Mouse (Mus musculus): Measurements from ENCODE around the gene Gfod2. TPM values are rescaled to one million over a fixed set of nuclear protein-coding genes. Genes with fewer than 3 reads are reported as not detected.
A peak's percentile ranks its signal among the peaks of the same experiment; 100 is the strongest.

The Gfod2 gene
- polyA plus RNA-seq, 1 experiment from 2014 or later = 68.1 TPM

- no peaks in the 10 kb centered on the region for H3K27me3 ChIP-seq
- H3K36me3 ChIP-seq = peaks cover 40% of the 10 kb centered on the region
- 92% methylated on average over 17 of the region's 17 CpGs for WGBS
- peaks cover 40% of the 10 kb centered on the region for H3K4me1 ChIP-seq
- H3K4me3 ChIP-seq = no peak overlapping the region
- no peak overlapping the region for H3K27ac ChIP-seq
- no peak overlapping the region for H3K9ac ChIP-seq
- H3K9me3 ChIP-seq (replicated peaks) = no peaks in the 10 kb centered on the region
- ATAC-seq (ENCODE audit: low FRiP score) = no peak
- H3K4me2 ChIP-seq (replicated peaks) = no peak overlapping the region; the same call in 1 of the 2 replicates
Measured at GRCm38 (mm10) chr8:105697196-105697780, 61.2 kb downstream of the Gfod2 start.

- peak overlapping the region; percentile 77 for H3K9ac ChIP-seq
- peak overlapping the region; percentile 62 for H3K4me3 ChIP-seq
- peak overlapping the region; percentile 90 for H3K4me2 ChIP-seq (replicated peaks)
- H3K36me3 ChIP-seq = peaks cover 40% of the 10 kb centered on the region
- H3K4me1 ChIP-seq = peaks cover 31% of the 10 kb centered on the region
- no peak for ATAC-seq (ENCODE audit: low FRiP score)
- H3K27ac ChIP-seq = peak overlapping the region; percentile 83; the same call in 1 of the 2 replicates
- 79% methylated on average over 30 of the region's 30 CpGs for WGBS
- no peaks in the 10 kb centered on the region for H3K27me3 ChIP-seq
- H3K9me3 ChIP-seq (replicated peaks) = no peaks in the 10 kb centered on the region
Measured at GRCm38 (mm10) chr8:105695080-105695780, 63.2 kb downstream of the Gfod2 start.

- H3K4me3 ChIP-seq = peak overlapping the region; percentile 62
- H3K27me3 ChIP-seq = no peaks in the 10 kb centered on the region
- WGBS = 7% methylated on average over 38 of the region's 40 CpGs
- peaks cover 22% of the 10 kb centered on the region for H3K4me1 ChIP-seq
- H3K9me3 ChIP-seq (replicated peaks) = no peaks in the 10 kb centered on the region
- peak overlapping the region; percentile 90 for H3K4me2 ChIP-seq (replicated peaks)
- peak; percentile 64 for ATAC-seq (ENCODE audit: low FRiP score)
- H3K27ac ChIP-seq = peak overlapping the region; percentile 83
- H3K36me3 ChIP-seq = peaks cover 34% of the 10 kb centered on the region
- H3K9ac ChIP-seq = peak overlapping the region; percentile 77
Measured at GRCm38 (mm10) chr8:105694051-105694799, 64.2 kb downstream of the Gfod2 start.

DNA sequence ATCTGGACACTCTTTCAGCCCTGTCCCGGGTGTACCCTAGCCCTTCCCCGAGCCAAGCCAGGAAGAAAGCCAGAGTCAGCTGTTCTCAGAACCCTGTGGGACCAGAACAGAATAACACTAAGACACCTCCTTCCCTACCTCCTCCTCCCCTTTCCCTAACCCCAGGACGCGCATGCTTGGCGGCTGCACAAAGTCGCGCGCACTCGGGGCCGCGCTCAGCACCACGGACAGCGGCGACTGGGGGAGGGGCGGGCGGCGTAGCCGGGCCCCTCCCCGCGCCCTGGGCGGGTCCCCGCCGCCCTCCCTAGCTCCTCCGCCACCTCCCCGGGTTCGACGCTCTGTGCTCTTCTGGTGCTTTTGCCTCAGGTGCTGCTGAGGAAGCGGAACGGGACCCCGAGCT, 64.8 kb downstream of the Gfod2 start:
- Histone ChIP-seq H3K9me3 (replicated peaks) (no peaks in the 10 kb centered on the region), H3K9ac (peak overlapping the region; percentile 77), H3K36me3 (peaks cover 31% of the 10 kb centered on the region), H3K4me2 (replicated peaks) (peak overlapping the region; percentile 90), H3K4me1 (peaks cover 22% of the 10 kb centered on the region), H3K27ac (peak overlapping the region; percentile 83), H3K4me3 (peak overlapping the region; percentile 62), H3K27me3 (no peaks in the 10 kb centered on the region)
- peak; percentile 56 for ATAC-seq (ENCODE audit: low FRiP score)
- 2% methylated on average over 30 of the region's 30 CpGs for WGBS

DNA sequence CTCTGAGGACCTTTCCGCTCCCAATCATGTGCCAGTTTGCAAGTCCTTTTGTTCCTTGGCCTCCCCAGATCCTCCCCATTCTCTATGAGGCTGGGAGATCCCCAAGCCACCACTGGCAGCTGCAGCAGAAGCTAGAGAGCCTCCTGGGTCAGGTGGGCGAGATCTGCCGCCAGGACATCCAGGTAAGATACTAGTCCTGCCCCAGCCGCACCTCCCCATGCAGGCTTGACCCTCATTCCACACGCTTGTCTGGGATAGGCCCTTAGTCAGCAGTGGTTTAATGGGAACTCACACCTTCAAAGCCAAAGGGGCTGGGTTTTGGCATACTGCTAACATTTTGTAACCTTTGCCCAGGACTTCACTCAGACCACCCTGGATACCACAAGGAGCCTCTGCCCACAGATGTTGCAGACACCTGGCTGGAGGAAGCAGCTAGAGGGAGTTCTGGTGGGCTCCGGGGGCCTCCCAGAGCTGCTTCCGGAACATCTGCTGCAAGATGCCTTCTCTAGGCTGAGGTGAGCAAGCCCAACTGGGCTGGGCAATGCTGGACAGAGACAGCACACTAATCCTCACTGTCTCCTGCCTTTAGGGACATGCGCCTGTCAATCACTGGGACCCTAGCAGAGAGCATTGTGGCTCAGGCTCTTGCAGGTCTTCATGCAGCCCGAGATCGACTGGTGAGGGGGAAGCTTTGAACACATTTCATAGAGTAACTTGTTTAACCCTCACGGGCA, 65.8 kb downstream of the Gfod2 start:
- 93% methylated on average over 11 of the region's 11 CpGs for WGBS
- no peak overlapping the region for H3K4me3 ChIP-seq
- no peak overlapping the region for H3K27ac ChIP-seq
- H3K36me3 ChIP-seq = peaks cover 21% of the 10 kb centered on the region
- H3K4me2 ChIP-seq (replicated peaks) = no peak overlapping the region
- no peaks in the 10 kb centered on the region for H3K9me3 ChIP-seq (replicated peaks)
- no peak for ATAC-seq (ENCODE audit: low FRiP score)
- peaks cover 22% of the 10 kb centered on the region for H3K4me1 ChIP-seq
- H3K27me3 ChIP-seq = no peaks in the 10 kb centered on the region
- H3K9ac ChIP-seq = no peak overlapping the region

GRCm38 (mm10) chr8:105690978-105691377, 67.5 kb downstream of the Gfod2 start:
- Histone ChIP-seq H3K4me2 (replicated peaks) (no peak overlapping the region), H3K9me3 (replicated peaks) (no peaks in the 10 kb centered on the region), H3K9ac (no peak overlapping the region), H3K27ac (no peak overlapping the region), H3K4me1 (peaks cover 25% of the 10 kb centered on the region), H3K27me3 (no peaks in the 10 kb centered on the region), H3K36me3 (peaks cover 4% of the 10 kb centered on the region; the same call in 1 of the 2 replicates), H3K4me3 (no peak overlapping the region)
- ATAC-seq (ENCODE audit: low FRiP score) = no peak
- 83% methylated on average over 14 of the region's 14 CpGs for WGBS

DNA sequence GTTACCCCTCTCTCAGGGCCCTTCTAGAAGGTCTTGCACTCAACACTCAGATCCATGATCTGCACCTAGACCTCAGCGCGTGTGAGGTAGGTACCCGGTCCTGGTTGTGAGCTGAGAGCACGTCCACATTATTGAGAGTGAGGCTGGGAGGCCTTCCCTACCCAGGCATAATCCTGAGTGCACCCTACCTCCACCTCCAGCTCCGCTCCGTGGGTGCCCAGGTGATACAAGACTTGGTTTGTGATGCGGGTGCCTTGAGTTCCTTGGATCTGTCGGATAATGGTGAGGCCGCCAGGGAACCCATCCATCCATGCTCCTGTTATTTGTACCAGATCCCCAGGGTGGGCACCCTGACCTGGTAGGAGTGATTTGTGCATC, 68.5 kb downstream of the Gfod2 start:
- Histone ChIP-seq H3K9me3 (replicated peaks) (no peaks in the 10 kb centered on the region), H3K27me3 (no peaks in the 10 kb centered on the region), H3K36me3 (0 out of 2 replicates have a peak, but pooled peaks cover 4% of the 10 kb centered on the region), H3K4me1 (peaks cover 22% of the 10 kb centered on the region), H3K27ac (no peak overlapping the region), H3K4me2 (replicated peaks) (no peak overlapping the region), H3K4me3 (no peak overlapping the region), H3K9ac (no peak overlapping the region)
- no peak for ATAC-seq (ENCODE audit: low FRiP score)
- WGBS = 89% methylated on average over 9 of the region's 9 CpGs

DNA sequence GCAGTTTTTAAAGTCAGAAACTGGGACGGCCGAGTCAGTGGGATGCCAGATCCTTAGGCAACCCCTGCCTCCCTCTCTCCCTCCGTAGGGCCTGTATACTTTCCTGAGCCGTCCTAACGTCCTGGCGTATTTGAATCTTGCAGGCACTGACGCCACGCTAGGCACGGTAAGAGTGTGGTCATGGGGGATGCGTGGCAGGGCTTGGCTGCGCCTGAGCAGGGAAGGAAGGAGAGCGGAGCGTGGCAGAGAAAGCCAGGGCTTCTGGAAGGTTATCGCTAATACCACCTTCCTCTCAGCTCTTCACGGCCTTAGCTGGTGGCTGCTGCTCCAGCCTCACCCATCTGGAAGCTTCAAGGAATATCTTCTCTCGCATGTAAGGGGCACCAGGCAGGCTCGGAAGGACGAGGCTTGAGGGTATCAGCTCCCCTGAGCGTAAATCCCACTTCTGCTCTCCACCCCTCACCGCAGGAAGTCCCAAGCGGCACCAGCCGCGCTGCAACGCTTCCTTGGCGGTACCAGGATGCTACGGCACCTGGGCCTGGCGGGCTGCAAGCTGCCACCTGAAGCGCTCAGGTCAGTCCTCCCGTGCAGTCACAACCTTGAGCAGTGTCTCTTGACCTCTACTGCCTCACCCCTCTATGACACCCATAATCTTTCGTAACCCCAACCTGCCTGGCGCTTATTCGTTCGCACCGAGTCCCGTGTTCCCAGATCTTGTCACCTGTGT, 69.0 kb downstream of the Gfod2 start:
- Histone ChIP-seq H3K27me3 (no peaks in the 10 kb centered on the region), H3K4me1 (peaks cover 17% of the 10 kb centered on the region), H3K9ac (no peak overlapping the region), H3K36me3 (peaks cover 4% of the 10 kb centered on the region; the same call in 1 of the 2 replicates), H3K4me3 (no peak overlapping the region), H3K9me3 (replicated peaks) (no peaks in the 10 kb centered on the region), H3K27ac (no peak overlapping the region), H3K4me2 (replicated peaks) (no peak overlapping the region)
- ATAC-seq (ENCODE audit: low FRiP score) = no peak
- 64% methylated on average over 35 of the region's 35 CpGs for WGBS

DNA sequence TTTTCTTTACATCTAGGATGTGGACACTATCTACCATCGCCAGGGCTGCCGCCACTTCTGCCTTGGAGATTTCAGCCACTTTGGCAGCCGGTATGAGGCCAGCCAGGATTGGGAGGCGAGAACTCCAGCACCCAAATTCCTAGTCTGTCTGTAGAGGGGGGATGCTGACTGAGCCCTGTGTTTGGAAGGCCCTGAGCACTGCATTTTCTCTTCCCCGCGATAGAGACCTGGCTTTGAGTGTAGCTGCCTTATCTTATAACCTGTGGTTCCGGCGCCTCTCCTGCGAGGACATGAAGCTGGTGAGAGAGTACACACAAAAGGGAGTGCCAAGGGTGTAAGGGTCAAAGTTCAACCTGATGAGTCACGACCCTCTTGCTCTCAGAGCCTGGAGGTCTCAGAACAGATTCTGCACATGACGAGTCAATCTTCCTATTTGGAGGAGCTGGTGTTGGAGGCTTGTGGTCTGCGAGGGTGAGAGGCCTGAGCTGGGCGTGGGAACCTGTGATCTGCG, 70.2 kb downstream of the Gfod2 start:
- Histone ChIP-seq H3K9ac (no peak overlapping the region), H3K4me3 (no peak overlapping the region), H3K27me3 (no peaks in the 10 kb centered on the region), H3K9me3 (replicated peaks) (no peaks in the 10 kb centered on the region), H3K27ac (no peak overlapping the region), H3K36me3 (peaks cover 16% of the 10 kb centered on the region), H3K4me1 (peaks cover 7% of the 10 kb centered on the region), H3K4me2 (replicated peaks) (no peak overlapping the region)
- no peak for ATAC-seq (ENCODE audit: low FRiP score)
- 70% methylated on average over 14 of the region's 14 CpGs for WGBS

GRCm38 (mm10) chr8:105687512-105687911, 71.0 kb downstream of the Gfod2 start:
- Histone ChIP-seq H3K27me3 (no peaks in the 10 kb centered on the region), H3K27ac (no peak overlapping the region), H3K36me3 (peaks cover 18% of the 10 kb centered on the region), H3K4me3 (no peak overlapping the region), H3K4me2 (replicated peaks) (no peak overlapping the region), H3K9ac (no peak overlapping the region), H3K9me3 (replicated peaks) (no peaks in the 10 kb centered on the region), H3K4me1 (peaks cover 7% of the 10 kb centered on the region)
- ATAC-seq (ENCODE audit: low FRiP score) = no peak
- WGBS = 72% methylated on average over 8 of the region's 8 CpGs

DNA sequence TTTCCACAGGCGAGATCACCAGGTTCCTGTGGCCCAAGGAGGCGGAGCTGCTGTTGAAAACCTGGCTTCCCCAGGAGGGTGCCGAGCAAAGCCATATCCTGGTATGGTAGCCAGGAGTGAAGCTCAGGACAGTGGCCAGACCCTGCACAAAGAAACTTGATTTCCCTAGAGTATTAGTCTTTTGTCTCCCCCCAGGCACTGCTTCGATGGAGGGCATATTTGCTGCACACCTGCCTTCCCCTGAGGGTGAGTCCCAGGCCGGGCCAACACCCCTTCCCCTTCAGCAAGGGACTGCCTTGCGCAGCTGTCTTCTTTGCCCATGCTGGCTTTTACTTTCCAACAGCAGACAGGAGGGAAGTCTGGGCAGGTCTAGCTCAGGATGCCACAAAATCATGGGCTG, 71.9 kb downstream of the Gfod2 start:
- WGBS = 65% methylated on average over 6 of the region's 6 CpGs

More for the DNA sequence above, 71.9 kb downstream of the Gfod2 start:
- no peak overlapping the region for H3K9ac ChIP-seq
- peaks cover 26% of the 10 kb centered on the region for H3K36me3 ChIP-seq
- H3K4me3 ChIP-seq = no peak overlapping the region
- no peak for ATAC-seq (ENCODE audit: low FRiP score)
- H3K4me1 ChIP-seq = peaks cover 7% of the 10 kb centered on the region
- H3K4me2 ChIP-seq (replicated peaks) = no peak overlapping the region
- no peaks in the 10 kb centered on the region for H3K9me3 ChIP-seq (replicated peaks)
- H3K27me3 ChIP-seq = no peaks in the 10 kb centered on the region
- H3K27ac ChIP-seq = no peak overlapping the region
